Mouse (Mus musculus) olfactory bulb, adult 2 months (tissue): ENCODE measurements around the gene Dhodh. TPM values are rescaled to one million over a fixed set of nuclear protein-coding genes. Genes with fewer than 3 reads are reported as not detected.

Experiments
- H3K27ac ChIP-seq: fragments of 200-500 bp; 2 replicates; pipeline ENCODE4 v1.5.1; 2012; ENCODE audit warnings: low read depth, low read length; ENCODE audit not compliant: insufficient read depth
- H3K4me1 ChIP-seq: fragments of 200-500 bp; 2 replicates; pipeline ENCODE4 v1.6.1; 2012; ENCODE audit warnings: low read length; ENCODE audit not compliant: control insufficient read depth, insufficient read depth
- H3K4me3 ChIP-seq: fragments of 200-500 bp; 2 replicates; pipeline ENCODE4 v1.5.1; 2012; ENCODE audit warnings: mild to moderate bottlenecking, low read depth, low read length, moderate library complexity; ENCODE audit not compliant: insufficient read depth
- CTCF ChIP-seq: fragments of 200-500 bp; IDR thresholded peaks from 2 replicates; pipeline ENCODE4 v1.5.1; 2012; ENCODE audit warnings: low read depth, mild to moderate bottlenecking, low read length, moderate library complexity; ENCODE audit not compliant: insufficient read depth
- POLR2A ChIP-seq: fragments of 200-500 bp; IDR thresholded peaks from 2 replicates; pipeline ENCODE4 v1.6.1; 2012; ENCODE audit warnings: mild to moderate bottlenecking, low read depth, low read length, moderate library complexity; ENCODE audit not compliant: insufficient read depth
- WGBS: fragments of 180-500 bp; shearing (Covaris S2); methylation state at CpG from one replicate; pipeline ENCODE4 v1.1.7; 2018; 5-methylcytosine and 5-hydroxymethylcytosine counted together
- polyA plus RNA-seq: library from polyadenylated mRNA; stranded (reverse); fragments of >200 nt; gene quantifications from 2 replicates; pipeline ENCODE4 v1.2.4, GENCODE M21; 2012; ENCODE audit warnings: low replicate concordance; ENCODE audit not compliant: missing spikeins, insufficient read depth, insufficient read length

Gene Dhodh
- not detected in 2 replicates for polyA plus RNA-seq

DNA sequence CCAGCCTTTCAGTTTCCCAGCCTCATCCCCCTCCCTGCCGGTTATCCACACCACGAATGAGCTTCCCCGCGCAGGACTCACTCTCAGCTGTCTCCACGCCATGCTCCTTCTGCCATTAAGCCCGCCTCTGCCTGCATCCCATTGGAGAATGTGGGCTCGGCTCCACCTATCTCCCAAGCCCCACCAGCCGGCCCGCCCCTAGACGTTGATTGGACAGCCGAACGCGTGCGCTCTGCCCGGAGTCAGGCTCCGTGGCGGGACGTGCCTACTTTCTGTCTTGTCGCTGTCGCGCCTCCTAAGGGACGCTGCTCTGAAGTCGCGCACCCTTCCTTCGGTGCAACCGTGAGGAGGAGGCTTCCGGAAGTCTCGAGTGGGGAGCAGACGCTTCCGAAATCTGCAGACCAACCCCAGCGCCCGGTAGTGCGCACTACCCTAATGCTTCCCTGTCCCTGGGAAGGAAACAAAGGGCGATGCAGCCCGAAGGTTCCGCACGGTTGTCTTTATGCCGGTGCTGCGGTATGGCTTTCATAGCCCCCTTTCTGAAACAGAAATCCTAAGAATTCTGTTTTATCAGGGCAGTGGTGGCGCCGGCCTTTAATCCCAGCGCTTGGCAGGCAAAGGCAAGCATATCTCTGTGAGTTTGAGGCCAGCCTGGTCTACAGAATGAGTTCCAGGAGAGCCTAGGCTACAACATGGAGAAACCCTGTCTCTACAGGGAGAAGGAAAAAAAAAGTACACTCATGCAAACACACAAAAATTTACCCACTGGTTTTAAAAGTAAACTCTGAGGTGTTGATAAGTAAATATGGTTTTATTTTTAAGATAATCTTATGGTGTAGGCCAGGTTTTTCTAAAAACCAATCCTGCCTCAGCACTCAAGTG lies at the start of gene Dhodh:
Dhodh (minus strand) TSS at position 403 of the 882 bp plus-strand sequence.
- under 1% methylated on average over 42 of the region's 42 CpGs for WGBS
- Histone ChIP-seq H3K4me1 (peaks cover 7% of the 10 kb centered on the region), H3K27ac (peak within 1 kb of the TSS; percentile 85), H3K4me3 (peak within 1 kb of the TSS; percentile 74)
- peak; percentile 89 for TF ChIP-seq POLR2A
- no peak for TF ChIP-seq CTCF

DNA sequence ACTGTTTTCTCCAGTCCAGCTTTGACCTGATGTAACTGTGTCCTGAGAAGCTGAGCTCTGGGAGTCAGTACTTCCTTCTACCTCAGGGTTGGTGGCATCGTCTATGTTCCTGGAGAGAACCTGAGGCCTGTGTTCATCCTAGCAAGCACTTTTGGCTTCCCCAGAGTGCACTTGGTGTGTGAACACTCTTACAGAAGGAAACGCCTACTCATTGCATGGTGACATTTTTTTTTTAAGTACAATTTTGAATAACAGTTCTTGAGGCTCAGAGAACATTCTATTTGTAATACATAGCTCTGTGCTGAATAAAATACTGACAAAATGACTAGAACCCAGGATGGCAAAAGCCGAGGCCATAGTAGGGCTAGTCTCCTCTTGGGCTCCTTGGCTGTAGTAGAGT lies 48.4 kb upstream of the Dhodh start:
- Histone ChIP-seq H3K4me1 (no peaks in the 10 kb centered on the region), H3K4me3 (no peak overlapping the region), H3K27ac (no peak overlapping the region)
- no peak for TF ChIP-seq POLR2A
- no peak for TF ChIP-seq CTCF
- WGBS, result 83% methylated on average over 3 of the region's 3 CpGs

DNA sequence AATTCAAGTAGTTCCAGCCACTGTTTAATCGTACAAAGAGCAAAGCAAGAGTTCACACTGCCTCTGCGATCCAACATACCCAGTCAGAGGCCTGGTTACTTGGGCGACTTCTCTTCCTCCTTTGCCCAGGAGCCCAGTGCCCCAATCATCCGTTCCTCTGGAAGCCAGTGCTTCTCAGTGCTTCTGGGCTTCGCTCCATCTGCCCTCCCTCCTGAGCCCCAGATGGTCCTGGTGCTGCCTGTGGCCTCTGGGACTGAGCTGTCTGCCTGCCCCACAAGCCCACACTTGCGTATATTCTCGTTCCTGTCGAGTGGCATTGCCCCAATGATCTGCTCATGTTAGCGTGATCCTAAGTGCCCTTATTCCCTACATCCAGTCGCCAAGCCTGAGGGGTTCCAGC lies 42.3 kb upstream of the Dhodh start:
- TF ChIP-seq CTCF (no peak), POLR2A (no peak)
- Histone ChIP-seq H3K27ac (no peak overlapping the region), H3K4me3 (no peak overlapping the region), H3K4me1 (no peaks in the 10 kb centered on the region)
- 80% methylated on average over 10 of the region's 10 CpGs for WGBS

DNA sequence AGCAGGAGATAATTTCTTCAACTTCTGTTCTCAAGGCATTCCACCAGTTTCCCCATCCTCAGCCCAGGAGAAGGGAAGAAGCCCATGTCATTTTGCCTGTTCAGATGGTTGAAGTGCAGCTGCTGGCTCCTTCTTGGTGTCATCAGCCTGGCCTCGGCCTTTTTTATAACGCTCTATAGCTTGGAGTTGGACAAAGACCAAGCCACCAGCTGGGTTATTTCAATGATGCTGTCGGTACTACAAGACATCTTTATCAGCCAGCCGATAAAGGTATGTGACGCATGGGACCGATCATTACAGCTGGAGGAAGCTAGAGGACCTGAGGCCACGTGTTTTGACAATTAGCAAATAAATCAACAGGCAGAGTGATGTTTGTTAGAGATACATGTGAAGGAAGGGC lies 40.0 kb upstream of the Dhodh start:
- Histone ChIP-seq H3K4me1 (no peaks in the 10 kb centered on the region), H3K4me3 (no peak overlapping the region), H3K27ac (no peak overlapping the region)
- WGBS, result 74% methylated on average over 7 of the region's 7 CpGs
- TF ChIP-seq CTCF (no peak), POLR2A (no peak)

DNA sequence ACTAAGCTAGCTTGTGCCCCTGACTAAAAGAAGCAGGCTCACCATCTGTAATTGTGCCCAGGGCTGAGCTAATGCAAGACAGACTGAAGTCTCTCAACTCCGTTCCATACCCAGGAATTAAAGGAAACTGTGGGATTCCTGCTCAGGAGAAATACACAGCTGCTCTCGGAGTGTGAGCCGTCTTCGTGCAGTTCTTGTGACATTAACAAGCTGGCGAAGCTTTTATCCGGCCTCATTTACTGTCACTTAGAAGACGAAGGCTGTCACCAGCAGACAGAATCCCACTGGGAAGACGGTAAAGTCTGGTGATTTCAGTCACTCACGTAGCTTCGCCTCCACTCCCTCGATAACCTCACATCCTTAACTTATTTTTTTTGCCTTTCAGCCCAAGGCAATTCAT lies 38.9 kb upstream of the Dhodh start:
- no peak overlapping the region for H3K27ac ChIP-seq
- no peak for TF ChIP-seq POLR2A
- TF ChIP-seq CTCF, result no peak
- no peaks in the 10 kb centered on the region for H3K4me1 ChIP-seq
- 60% methylated on average over 11 of the region's 11 CpGs for WGBS
- no peak overlapping the region for H3K4me3 ChIP-seq

DNA sequence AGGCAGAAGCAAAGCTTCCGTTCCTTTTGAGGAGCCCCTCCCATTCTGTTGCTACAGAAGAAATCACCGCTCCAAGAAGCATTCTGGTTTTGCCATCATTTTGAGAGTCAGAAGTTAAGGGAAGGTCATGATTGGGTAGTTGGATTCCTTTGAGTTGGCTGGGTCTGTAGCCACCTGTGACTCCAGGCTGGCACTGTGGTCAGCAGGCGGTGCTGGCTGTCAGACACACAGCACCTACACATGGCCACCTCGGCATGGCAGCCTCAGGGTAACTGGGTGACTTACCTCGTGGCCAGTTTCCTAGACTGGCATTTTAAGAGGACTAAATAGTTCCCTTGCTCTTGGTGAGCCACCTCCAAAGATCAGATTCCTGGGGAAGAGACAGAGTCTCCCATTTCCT lies 32.8 kb upstream of the Dhodh start:
- no peak for TF ChIP-seq CTCF
- TF ChIP-seq POLR2A, result no peak
- H3K4me1 ChIP-seq, result no peaks in the 10 kb centered on the region
- no peak overlapping the region for H3K27ac ChIP-seq
- 76% methylated on average over 5 of the region's 5 CpGs for WGBS
- H3K4me3 ChIP-seq, result no peak overlapping the region

DNA sequence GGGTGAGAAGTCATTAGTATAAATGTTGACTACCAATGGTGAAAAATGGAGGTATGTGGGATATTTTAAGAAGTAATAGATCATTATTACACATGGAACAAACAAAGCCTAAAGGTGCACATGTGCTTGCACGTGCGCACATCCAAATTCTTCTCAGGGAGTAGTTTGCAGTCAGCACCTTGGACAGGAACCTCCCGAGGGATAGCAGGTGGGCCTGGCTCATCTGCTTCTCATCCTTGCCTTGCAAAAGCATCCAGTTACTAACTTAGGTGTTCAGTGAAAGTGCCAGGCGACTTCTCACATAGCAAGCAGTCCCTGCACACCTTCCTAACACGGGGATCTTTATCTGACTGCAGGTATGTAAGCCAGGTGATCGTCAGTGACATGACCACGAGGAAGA lies 31.9 kb upstream of the Dhodh start:
- whole genome bisulfite sequencing, result 58% methylated on average over 7 of the region's 7 CpGs
- TF ChIP-seq POLR2A, result no peak
- no peak for TF ChIP-seq CTCF
- H3K4me3 ChIP-seq, result no peak overlapping the region
- H3K4me1 ChIP-seq, result no peaks in the 10 kb centered on the region
- no peak overlapping the region for H3K27ac ChIP-seq

DNA sequence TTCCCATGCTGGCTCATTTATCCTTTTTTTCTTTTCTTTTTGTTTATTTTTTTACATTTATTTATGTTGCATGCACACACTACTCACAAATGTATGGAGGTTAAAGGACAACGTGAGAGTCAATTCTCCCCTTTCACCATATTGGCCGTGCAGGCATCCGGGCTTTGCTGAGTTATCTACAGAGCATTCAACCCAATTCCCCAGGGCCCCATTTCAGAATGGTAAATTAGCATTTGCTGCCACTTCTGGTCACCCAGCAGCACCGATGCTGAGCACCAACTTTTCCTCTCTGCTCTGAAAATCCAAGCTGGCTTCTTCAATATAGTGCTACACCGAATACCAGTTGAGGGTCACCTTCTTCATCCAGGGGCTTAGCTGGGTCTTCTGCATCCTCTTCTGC lies 30.4 kb upstream of the Dhodh start:
- TF ChIP-seq POLR2A (no peak), CTCF (no peak)
- Histone ChIP-seq H3K4me1 (no peaks in the 10 kb centered on the region), H3K4me3 (no peak overlapping the region), H3K27ac (no peak overlapping the region)
- WGBS, result 80% methylated on average over 5 of the region's 5 CpGs

DNA sequence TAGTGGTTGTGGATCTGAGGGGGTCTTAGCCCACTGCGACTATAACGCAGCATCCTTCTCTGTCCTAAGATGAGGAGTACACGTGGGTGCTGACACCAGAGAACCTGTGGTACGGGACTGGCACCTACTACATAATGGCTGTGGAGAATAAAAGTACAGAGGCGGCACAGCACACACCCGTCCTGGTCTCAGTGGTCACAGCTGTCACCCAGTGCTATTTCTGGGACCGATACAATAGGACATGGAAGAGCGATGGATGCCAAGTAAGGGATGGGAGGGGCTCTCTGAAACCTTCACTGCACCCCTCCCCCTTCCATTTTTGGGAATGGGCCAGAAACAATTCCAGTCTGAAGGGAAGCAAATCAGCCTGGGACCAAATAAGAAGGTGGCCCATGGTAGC lies 26.7 kb upstream of the Dhodh start:
- Histone ChIP-seq H3K27ac (no peak overlapping the region), H3K4me1 (no peaks in the 10 kb centered on the region), H3K4me3 (no peak overlapping the region)
- TF ChIP-seq POLR2A (no peak), CTCF (no peak)
- 90% methylated on average over 8 of the region's 8 CpGs for WGBS

DNA sequence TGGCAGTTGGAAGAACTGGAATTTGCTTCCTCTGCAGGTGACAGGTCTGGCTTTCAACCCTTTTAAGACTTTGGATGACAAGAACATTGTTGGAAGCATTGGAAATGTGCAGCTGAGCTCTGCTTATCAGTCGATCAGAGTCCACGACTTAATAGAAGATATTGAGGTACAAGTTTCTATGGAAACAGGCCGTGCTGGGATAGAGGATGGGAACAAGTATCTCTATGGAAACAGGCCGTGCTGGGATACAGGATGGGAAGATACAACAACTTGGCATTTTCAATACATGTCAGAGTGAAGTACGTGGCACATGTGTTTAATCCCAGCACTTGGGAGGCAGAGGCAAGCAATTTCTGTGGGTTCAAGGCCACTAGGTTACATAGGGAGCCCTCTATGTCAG lies 24.0 kb upstream of the Dhodh start:
- TF ChIP-seq POLR2A (no peak), CTCF (no peak)
- no peak overlapping the region for H3K27ac ChIP-seq
- H3K4me3 ChIP-seq, result no peak overlapping the region
- WGBS, result 55% methylated on average over 5 of the region's 5 CpGs
- H3K4me1 ChIP-seq, result no peaks in the 10 kb centered on the region

DNA sequence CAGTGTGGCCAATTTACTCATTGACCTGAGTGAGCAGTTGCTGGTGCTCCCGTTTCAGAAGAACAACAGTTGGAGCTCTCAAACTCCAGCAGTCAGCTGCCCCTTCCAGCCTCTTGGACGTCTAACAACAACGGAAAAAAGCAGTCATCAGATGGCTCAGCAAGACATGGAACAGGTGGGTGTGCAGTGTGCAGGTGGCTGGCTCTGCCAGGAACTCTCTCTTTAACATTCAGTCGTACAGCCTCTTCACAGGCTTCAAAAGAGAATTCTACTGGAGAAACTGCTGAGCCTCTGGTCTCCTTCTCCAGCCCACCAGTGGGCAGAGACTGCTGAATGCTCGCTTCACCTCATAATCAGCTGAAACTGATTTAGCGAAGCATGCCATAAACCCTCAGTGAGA lies 20.2 kb upstream of the Dhodh start:
- Histone ChIP-seq H3K4me3 (no peak overlapping the region), H3K4me1 (no peaks in the 10 kb centered on the region), H3K27ac (no peak overlapping the region)
- 61% methylated on average over 6 of the region's 6 CpGs for WGBS
- TF ChIP-seq CTCF (no peak), POLR2A (no peak)
